Mouse (Mus musculus) heart, embryonic 16.5 days (tissue): ENCODE data around the gene Trim37. TPM values are rescaled to one million over a fixed set of nuclear protein-coding genes. Genes with fewer than 3 reads are reported as not detected.
"Not testable (repeated sequence)": the region's sequence is repeated elsewhere in the genome, so short reads cannot be mapped to it uniquely, and the experiment has no call there.

Source experiments
- ATAC-seq: fragments of 200-750 bp; cut with Nextera tagmentation; replicated peaks from 2 replicates; pipeline ENCODE4 v1.8.0; 2017; ENCODE audit warnings: moderate number of reproducible peaks; ENCODE audit not compliant: insufficient read depth, low FRiP score; ENCODE audit errors: extremely low read depth
- H3K27ac ChIP-seq: fragments of 300-500 bp; sonication (generic); 2 replicates; pipeline ENCODE4 v1.5.1; 2014; ENCODE audit warnings: mild to moderate bottlenecking, low read length, control low read depth, moderate library complexity
- H3K27me3 ChIP-seq: fragments of 300-500 bp; sonication (generic); 2 replicates; pipeline ENCODE4 v1.6.1; 2014; ENCODE audit warnings: low read length, mixed read lengths; ENCODE audit not compliant: control insufficient read depth, insufficient read depth
- H3K36me3 ChIP-seq: fragments of 300-500 bp; sonication (generic); 2 replicates; pipeline ENCODE4 v1.6.1; 2014; ENCODE audit not compliant: control insufficient read depth, insufficient read depth
- H3K4me1 ChIP-seq: fragments of 300-500 bp; sonication (generic); 2 replicates; pipeline ENCODE4 v1.6.1; 2014; ENCODE audit warnings: low read length, mixed read lengths; ENCODE audit not compliant: control insufficient read depth, insufficient read depth
- H3K4me2 ChIP-seq: fragments of 300-500 bp; sonication (generic); 2 replicates; pipeline ENCODE4 v1.6.1; 2014; ENCODE audit warnings: low read depth, mild to moderate bottlenecking, control low read depth, low read length
- H3K4me3 ChIP-seq: fragments of 300-500 bp; sonication (generic); 2 replicates; pipeline ENCODE4 v1.5.1; 2014; ENCODE audit warnings: mild to moderate bottlenecking, control low read depth, low read length
- H3K9ac ChIP-seq: fragments of 300-500 bp; sonication (generic); 2 replicates; pipeline ENCODE4 v1.6.1; 2014; ENCODE audit warnings: low read length, control low read depth
- H3K9me3 ChIP-seq: fragments of 300-500 bp; sonication (generic); replicated peaks from 2 replicates; pipeline ENCODE4 v1.6.1; 2016; ENCODE audit warnings: low read length; ENCODE audit not compliant: control insufficient read depth
- WGBS: fragments of 180-500 bp; shearing (Covaris S2); extraction: QIAGEN DNeasy Blood & Tissue Kit; methylation state at CpG from one replicate; pipeline ENCODE4 v1.1.7; 2014; 5-methylcytosine and 5-hydroxymethylcytosine counted together
- microRNA counts: library from miRNA; unstranded; fragments of <30 nt; microRNA quantifications from one replicate; lab custom pipeline; 2016
- microRNA-seq: library from miRNA; unstranded; fragments of <30 nt; microRNA quantifications from one replicate; pipeline ENCODE4, GENCODE M21; 2017
- polyA plus RNA-seq: library from polyadenylated mRNA; unstranded; fragments of >200 nt; fragmentation: Nextera tagmentation; extraction: Ambion mirVana; gene quantifications from 2 replicates; pipeline ENCODE4 v1.2.1, GENCODE M21; 2015

Trim37 gene
- polyA plus RNA-seq, 1 experiment from 2014 or later: 21.3 TPM

DNA sequence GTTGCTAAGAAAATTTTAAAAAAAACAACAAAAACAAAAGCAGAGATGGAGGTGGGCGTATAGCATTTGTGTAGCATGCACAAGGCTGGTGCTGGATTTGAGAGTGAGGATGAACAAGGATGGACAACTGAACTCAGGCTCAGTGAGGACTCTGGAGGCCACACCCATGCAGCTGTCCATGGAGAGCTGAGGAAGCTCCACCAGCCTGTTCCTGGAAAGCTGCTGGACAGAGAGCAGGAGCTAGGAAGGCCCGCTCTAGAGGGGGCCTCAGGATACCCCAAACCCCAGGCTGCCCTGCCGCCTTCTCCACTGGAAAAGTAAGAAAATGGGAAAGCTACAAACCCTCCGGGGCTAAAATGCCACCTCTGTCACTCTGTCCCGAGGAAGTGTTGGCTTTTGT is 130.4 kb downstream of the Trim37 start:
- no peak overlapping the region for H3K27ac ChIP-seq
- H3K27me3 ChIP-seq: no peaks in the 10 kb centered on the region
- no peaks in the 10 kb centered on the region for H3K9me3 ChIP-seq
- no peak for ATAC-seq
- no peak overlapping the region for H3K9ac ChIP-seq
- no peaks in the 10 kb centered on the region for H3K36me3 ChIP-seq
- 85% methylated on average over 5 of the region's 5 CpGs for WGBS
- H3K4me3 ChIP-seq: no peak overlapping the region
- H3K4me2 ChIP-seq: no peak overlapping the region
- H3K4me1 ChIP-seq: peaks cover 5% of the 10 kb centered on the region; the same call in 1 of the 2 replicates

DNA sequence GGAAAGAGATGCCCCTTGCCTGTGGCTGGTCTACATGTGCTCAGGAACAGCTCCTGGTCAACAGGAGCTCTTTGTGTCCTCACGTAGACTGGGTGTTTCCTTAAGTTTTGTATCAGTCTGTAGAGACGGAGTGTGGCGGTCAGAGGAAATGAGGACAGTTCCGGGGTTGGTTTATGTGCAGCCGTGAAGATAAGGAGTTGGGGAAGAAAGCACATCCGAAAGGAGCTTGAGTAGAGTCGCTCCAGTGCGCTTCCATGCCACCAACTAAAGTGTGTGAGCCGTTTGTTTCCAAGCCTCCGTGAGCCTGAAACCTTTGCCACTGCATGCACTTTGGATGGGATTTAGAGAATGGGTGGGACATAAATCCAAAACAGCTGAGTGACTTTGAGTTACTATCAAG is 132.9 kb downstream of the Trim37 start:
- peaks cover 5% of the 10 kb centered on the region; the same call in 1 of the 2 replicates for H3K4me1 ChIP-seq
- no peak for ATAC-seq
- H3K36me3 ChIP-seq: no peaks in the 10 kb centered on the region
- no peak overlapping the region for H3K4me3 ChIP-seq
- H3K9me3 ChIP-seq: no peaks in the 10 kb centered on the region
- WGBS: 56% methylated on average over 10 of the region's 10 CpGs
- H3K27me3 ChIP-seq: no peaks in the 10 kb centered on the region
- H3K4me2 ChIP-seq: peak overlapping the region; percentile 32
- no peak overlapping the region for H3K27ac ChIP-seq
- peak overlapping the region; percentile 3; the same call in 1 of the 2 replicates for H3K9ac ChIP-seq

DNA sequence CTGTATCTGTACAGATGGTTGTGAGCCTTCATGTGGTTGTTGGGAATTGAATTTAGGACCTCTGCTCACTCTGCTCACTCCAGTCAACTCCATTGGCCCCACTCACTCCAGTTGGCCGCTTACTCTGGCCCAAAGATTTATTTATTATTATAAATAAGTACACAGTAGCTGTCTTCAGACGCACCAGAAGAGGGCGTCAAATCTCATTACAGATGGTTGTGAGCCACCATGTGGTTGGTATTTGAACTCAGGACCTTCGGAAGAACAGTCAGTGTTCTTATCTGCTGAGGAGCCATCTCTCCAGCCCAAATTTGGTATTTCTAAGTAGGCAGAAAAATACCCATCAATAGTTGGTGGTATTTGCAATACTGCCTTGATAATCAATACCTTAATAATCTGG is 134.8 kb downstream of the Trim37 start:
- H3K4me2 ChIP-seq, H3K9me3 ChIP-seq, H3K4me1 ChIP-seq, H3K36me3 ChIP-seq, H3K27ac ChIP-seq, H3K9ac ChIP-seq, H3K27me3 ChIP-seq, H3K4me3 ChIP-seq, ATAC-seq: not testable (repeated sequence)
- WGBS: 67% methylated on average over 4 of the region's 4 CpGs

DNA sequence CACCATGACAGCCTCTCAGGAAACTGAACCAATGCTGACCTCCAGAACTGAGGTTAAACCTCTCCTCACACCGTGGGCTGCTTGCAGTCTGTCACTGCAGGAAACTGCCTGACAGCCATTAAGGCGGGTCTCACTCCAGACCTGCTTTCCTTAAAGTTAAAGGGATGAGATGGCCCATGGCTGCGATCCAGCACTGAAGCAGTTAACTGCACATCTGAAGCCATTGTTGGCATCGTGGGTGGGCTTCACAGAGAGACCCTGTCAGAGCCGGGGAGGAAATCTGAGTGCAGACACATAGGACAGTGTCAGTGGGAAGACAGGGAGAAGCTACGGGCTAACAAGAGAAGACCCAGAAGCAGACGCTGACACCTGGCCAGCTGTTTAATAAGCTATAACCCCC is 137.1 kb downstream of the Trim37 start:
- Histone ChIP-seq H3K4me2 (no peak overlapping the region), H3K36me3 (no peaks in the 10 kb centered on the region), H3K27me3 (no peaks in the 10 kb centered on the region), H3K4me1 (peaks cover 5% of the 10 kb centered on the region; the same call in 1 of the 2 replicates), H3K27ac (no peak overlapping the region), H3K9me3 (no peaks in the 10 kb centered on the region), H3K9ac (no peak overlapping the region), H3K4me3 (no peak overlapping the region)
- 33% methylated on average over 7 of the region's 7 CpGs for WGBS
- ATAC-seq: no peak

DNA sequence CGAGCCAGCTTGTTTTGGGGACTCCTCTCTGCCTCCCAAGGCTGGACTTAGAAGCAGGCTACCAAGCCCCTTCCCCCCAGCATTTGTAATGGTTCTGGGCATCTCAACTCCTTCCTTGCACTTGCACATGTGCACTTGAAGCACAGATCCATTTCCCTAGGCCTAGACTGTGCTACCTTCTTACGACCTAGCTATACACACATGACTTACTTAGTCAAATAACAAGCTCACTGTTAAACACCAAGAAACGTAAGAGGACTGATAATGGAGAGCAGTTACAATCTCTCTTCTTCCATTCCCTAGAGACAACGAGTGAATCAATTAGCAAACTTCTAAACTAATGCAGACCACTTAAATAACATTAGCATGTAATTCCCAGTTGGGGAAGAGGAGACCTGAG is 139.4 kb downstream of the Trim37 start:
- Histone ChIP-seq H3K4me3 (no peak overlapping the region), H3K27me3 (no peaks in the 10 kb centered on the region), H3K27ac (no peak overlapping the region), H3K36me3 (no peaks in the 10 kb centered on the region), H3K9ac (no peak overlapping the region), H3K4me2 (no peak overlapping the region), H3K9me3 (no peaks in the 10 kb centered on the region), H3K4me1 (no peaks in the 10 kb centered on the region)
- 78% methylated on average over 4 of the region's 4 CpGs for WGBS
- ATAC-seq: no peak

DNA sequence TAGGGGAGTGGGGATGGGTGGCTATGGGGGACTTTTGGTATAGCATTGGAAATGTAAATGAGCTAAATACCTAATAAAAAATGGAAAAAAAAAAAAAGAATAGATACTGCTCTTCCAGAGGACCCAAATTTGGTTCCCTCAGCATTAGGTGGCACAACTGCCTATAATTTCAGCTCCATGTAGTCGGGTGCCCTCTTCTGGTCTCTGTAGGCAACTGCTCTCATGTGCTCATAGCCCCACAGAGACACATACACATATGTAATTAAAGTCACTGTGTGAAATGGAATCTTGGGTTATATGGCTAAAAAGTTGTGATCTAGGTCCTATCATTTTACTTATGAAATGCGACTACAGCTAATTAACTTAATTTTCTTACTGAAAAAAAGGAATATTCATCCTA is 141.9 kb downstream of the Trim37 start:
- Histone ChIP-seq H3K4me2 (no peak overlapping the region), H3K9me3 (no peaks in the 10 kb centered on the region; the same call in 1 of the 2 replicates), H3K4me3 (no peak overlapping the region), H3K27ac (no peak overlapping the region), H3K4me1 (no peaks in the 10 kb centered on the region), H3K9ac (no peak overlapping the region), H3K27me3 (no peaks in the 10 kb centered on the region), H3K36me3 (no peaks in the 10 kb centered on the region)
- WGBS: 73% methylated on average over 2 of the region's 2 CpGs
- no peak for ATAC-seq

MicroRNA genes within 50 kb of the gene (microRNA counts, 519-probe panel; counts per million panel counts)
- 3,685 counts per million, percentile 91 among the panel's probes with 10 or more counts for microRNA mmu-miR-301a (lab: Ali Mortazavi, UCI)

Small RNAs within 50 kb of the gene (microRNA-seq; reads per million reads assigned to microRNA genes)
- gene Mir301: 1,191 reads per million, percentile 80 among the genes with 10 or more reads in this experiment

Other genes with a start within 250 kb of the Trim37 start
- gene Ypel2, start 133.4 kb upstream of the Trim37 start, polyA plus RNA-seq: 22.5 and 24.2 TPM in 2 replicates
- 27.5 and 32.1 TPM in 2 replicates for gene Gdpd1, start 53.0 kb upstream of the Trim37 start, polyA plus RNA-seq
- gene Smg8, start 40.3 kb upstream of the Trim37 start, polyA plus RNA-seq: 12.7 and 13.9 TPM in 2 replicates
- gene Prr11, start 18.4 kb upstream of the Trim37 start, polyA plus RNA-seq: 5.5 and 6.2 TPM in 2 replicates
- 48.0 and 55.9 TPM in 2 replicates for gene Ska2, start 17.8 kb upstream of the Trim37 start, polyA plus RNA-seq
- 4.9 and 5.4 TPM in 2 replicates for gene Ppm1e, start 231.9 kb downstream of the Trim37 start, polyA plus RNA-seq